Mouse (Mus musculus) limb, embryonic 14.5 days (tissue): Measurements from ENCODE around the gene Ldlrap1. TPM values are rescaled to one million over a fixed set of nuclear protein-coding genes. Genes with fewer than 3 reads are reported as not detected.

Experiments
- ATAC-seq: fragments of 200-750 bp; cut with Nextera tagmentation; 2 replicates; pipeline ENCODE4 v1.8.0; 2017; ENCODE audit warnings: low read depth, moderate number of reproducible peaks, moderate TSS enrichment; ENCODE audit not compliant: low FRiP score
- DNase-seq: peaks from one replicate; pipeline ENCODE4 v3.0.0-alpha.2; 2015; ENCODE audit warnings: low spot score
- H3K27ac ChIP-seq: fragments of 300-500 bp; sonication (generic); replicated peaks from 2 replicates; pipeline ENCODE4 v1.5.1; 2014; ENCODE audit warnings: low read depth, mild to moderate bottlenecking, low read length, moderate library complexity, mixed read lengths
- H3K27me3 ChIP-seq: fragments of 300-500 bp; sonication (generic); 2 replicates; pipeline ENCODE4 v1.6.1; 2014; ENCODE audit warnings: low read length, mixed read lengths; ENCODE audit not compliant: control insufficient read depth, insufficient read depth
- H3K36me3 ChIP-seq: fragments of 300-500 bp; sonication (generic); 2 replicates; pipeline ENCODE4 v1.6.1; 2014; ENCODE audit warnings: mild to moderate bottlenecking, low read length, moderate library complexity, mixed read lengths; ENCODE audit not compliant: control insufficient read depth, insufficient read depth
- H3K4me1 ChIP-seq: fragments of 300-500 bp; sonication (generic); 2 replicates; pipeline ENCODE4 v1.6.1; 2014; ENCODE audit warnings: antibody characterized with exemption, low read length, mixed read lengths; ENCODE audit not compliant: control insufficient read depth, insufficient read depth
- H3K4me2 ChIP-seq: fragments of 300-500 bp; sonication (generic); replicated peaks from 2 replicates; pipeline ENCODE4 v1.6.1; 2014; ENCODE audit warnings: low read depth, mild to moderate bottlenecking, low read length, moderate library complexity; ENCODE audit not compliant: severe bottlenecking
- H3K4me3 ChIP-seq: fragments of 300-500 bp; sonication (generic); replicated peaks from 2 replicates; pipeline ENCODE4 v1.5.1; 2014; ENCODE audit warnings: low read length
- H3K9ac ChIP-seq: fragments of 300-500 bp; sonication (generic); 2 replicates; pipeline ENCODE4 v1.6.1; 2014; ENCODE audit warnings: mild to moderate bottlenecking, low read depth, low read length, moderate library complexity; ENCODE audit not compliant: severe bottlenecking
- H3K9me3 ChIP-seq: fragments of 300-500 bp; sonication (generic); 2 replicates; pipeline ENCODE4 v1.6.1; 2016; ENCODE audit warnings: low read length; ENCODE audit not compliant: control insufficient read depth
- POLR2A ChIP-seq: fragments of 200-500 bp; IDR thresholded peaks from 2 replicates; pipeline ENCODE4 v1.8.0; 2012; ENCODE audit warnings: inconsistent platforms, mild to moderate bottlenecking, moderate library complexity, borderline replicate concordance; ENCODE audit not compliant: insufficient read depth, insufficient read length; ENCODE audit errors: extremely low read depth
- WGBS: fragments of 180-500 bp; shearing (Covaris S2); extraction: QIAGEN DNeasy Blood & Tissue Kit; methylation state at CpG from one replicate; pipeline ENCODE4 v1.1.7; 2014; 5-methylcytosine and 5-hydroxymethylcytosine counted together
- polyA plus RNA-seq, 2 experiments: library from polyadenylated mRNA; depleted of rRNA in 1 of 2; stranded (reverse) in 1 of 2; unstranded in 1 of 2; fragments of >200 nt; fragmentation: Nextera tagmentation in 1 of 2; extraction: Ambion mirVana in 1 of 2; gene quantifications; 2 replicates each; pipeline versions ENCODE4 v1.2.1 to v1.2.3; 2012 to 2014

Gene Ldlrap1
- polyA plus RNA-seq, 2 experiments: 18.0 to 25.1 TPM

- Histone ChIP-seq H3K4me1 (peaks cover 49% of the 10 kb centered on the region), H3K9me3 (no peaks in the 10 kb centered on the region), H3K36me3 (no peaks in the 10 kb centered on the region), H3K9ac (no peak overlapping the region), H3K4me3 (no peak overlapping the region), H3K4me2 (no peak overlapping the region), H3K27ac (peak overlapping the region; percentile 40; the same call in 1 of the 2 replicates), H3K27me3 (no peaks in the 10 kb centered on the region)
- WGBS: 49% methylated on average over 9 of the region's 9 CpGs
- no peak for TF ChIP-seq POLR2A
- ATAC-seq (no peak), DNase-seq (no peak)
Measured at GRCm38 (mm10) chr4:134734629-134735081, 33.2 kb downstream of the Ldlrap1 start.

- H3K27me3 ChIP-seq: no peaks in the 10 kb centered on the region
- no peak overlapping the region for H3K4me2 ChIP-seq
- H3K4me3 ChIP-seq: no peak overlapping the region
- no peaks in the 10 kb centered on the region for H3K36me3 ChIP-seq
- no peaks in the 10 kb centered on the region for H3K9me3 ChIP-seq
- no peak for TF ChIP-seq POLR2A
- 12% methylated on average over 13 of the region's 13 CpGs for WGBS
- DNase-seq: peak; percentile 80
- H3K4me1 ChIP-seq: peaks cover 49% of the 10 kb centered on the region
- ATAC-seq: peak; percentile 38
- no peak overlapping the region for H3K9ac ChIP-seq
- peak overlapping the region; percentile 40; the same call in 1 of the 2 replicates for H3K27ac ChIP-seq
Measured at GRCm38 (mm10) chr4:134734038-134734628, 33.7 kb downstream of the Ldlrap1 start.

DNA sequence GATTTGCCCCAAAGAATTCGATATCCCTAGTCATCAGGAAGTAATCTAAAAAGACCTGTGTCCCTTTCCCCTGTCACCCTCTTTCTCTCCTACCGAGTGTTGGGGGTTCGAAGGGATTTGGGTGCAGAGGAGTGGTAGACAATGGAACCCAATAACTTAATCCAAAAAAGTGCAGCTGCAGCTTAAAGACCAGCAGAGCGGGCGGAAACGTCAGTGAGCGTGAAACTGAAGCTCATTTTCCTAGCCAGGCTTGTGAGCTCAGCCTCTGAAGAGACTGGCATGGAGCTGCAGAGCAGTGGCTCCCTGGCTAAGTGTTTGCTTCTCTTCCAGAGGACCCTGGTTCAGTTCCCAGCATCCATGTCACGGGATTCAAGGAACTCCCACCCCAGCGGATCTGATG is 34.5 kb downstream of the Ldlrap1 start:
- ATAC-seq: no peak
- H3K4me1 ChIP-seq: peaks cover 49% of the 10 kb centered on the region

DNA sequence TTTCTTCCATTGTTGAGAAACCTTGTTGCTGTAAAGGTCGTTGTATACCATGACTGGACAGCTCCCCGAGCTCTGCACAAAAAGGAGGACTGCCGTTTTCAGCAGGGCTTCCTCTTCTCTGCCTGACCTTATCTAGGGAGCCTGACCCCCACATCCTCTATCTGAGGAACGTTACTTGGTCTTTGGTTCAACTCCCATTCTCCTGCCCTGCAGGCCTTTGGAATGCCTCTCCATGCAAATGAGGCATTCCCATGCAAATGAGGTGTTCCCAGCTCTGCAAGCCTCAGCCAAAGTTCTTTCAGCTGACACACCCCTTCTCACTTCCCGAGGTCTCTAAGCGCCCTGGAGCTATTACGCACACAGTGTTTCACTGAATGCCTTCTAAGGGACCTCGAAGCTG is 37.7 kb downstream of the Ldlrap1 start:
- Histone ChIP-seq H3K4me2 (no peak overlapping the region), H3K4me1 (peaks cover 23% of the 10 kb centered on the region), H3K36me3 (no peaks in the 10 kb centered on the region), H3K4me3 (no peak overlapping the region), H3K9ac (no peak overlapping the region), H3K9me3 (no peaks in the 10 kb centered on the region), H3K27ac (no peak overlapping the region), H3K27me3 (no peaks in the 10 kb centered on the region)
- no peak for DNase-seq
- WGBS: 9% methylated on average over 8 of the region's 8 CpGs
- no peak for TF ChIP-seq POLR2A
- ATAC-seq: no peak

More for the DNA sequence above, 34.5 kb downstream of the Ldlrap1 start:
- Histone ChIP-seq H3K27ac (peak overlapping the region; percentile 27; the same call in 1 of the 2 replicates), H3K4me2 (no peak overlapping the region), H3K9ac (no peak overlapping the region), H3K27me3 (no peaks in the 10 kb centered on the region), H3K9me3 (no peaks in the 10 kb centered on the region), H3K36me3 (no peaks in the 10 kb centered on the region), H3K4me3 (no peak overlapping the region)
- 51% methylated on average over 9 of the region's 9 CpGs for WGBS
- DNase-seq: no peak
- TF ChIP-seq POLR2A: no peak

DNA sequence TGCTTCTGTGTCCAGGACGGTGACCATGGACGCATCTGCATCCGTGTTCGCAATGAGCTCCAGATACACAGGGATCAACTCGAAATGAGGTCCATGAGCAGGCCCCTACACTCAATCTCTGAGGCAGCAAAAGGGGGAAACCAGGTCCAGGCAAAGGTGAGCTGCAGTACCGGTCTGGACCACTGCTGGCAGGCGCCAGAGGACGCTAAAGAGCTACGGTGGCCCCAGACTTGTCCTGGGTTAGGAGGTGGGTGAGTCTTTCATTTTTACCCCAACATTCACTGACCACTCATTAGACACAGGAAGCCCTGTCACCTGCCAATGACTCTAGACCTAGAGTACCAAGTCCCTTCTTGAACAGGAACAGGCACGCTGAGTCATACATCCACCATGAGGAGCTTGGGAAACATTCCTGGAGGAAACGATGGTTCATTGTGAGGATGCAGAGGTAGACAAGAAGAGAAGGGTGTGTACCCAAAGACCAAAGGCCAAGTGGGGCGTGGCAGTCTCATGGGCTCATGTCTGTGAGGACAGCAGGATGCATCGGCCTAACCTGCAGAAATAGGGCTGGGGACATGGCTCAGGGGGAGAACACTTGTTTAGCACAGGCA is 42.0 kb downstream of the Ldlrap1 start:
- no peak overlapping the region for H3K4me2 ChIP-seq
- DNase-seq: no peak
- no peak for TF ChIP-seq POLR2A
- no peak overlapping the region for H3K9ac ChIP-seq
- 70% methylated on average over 13 of the region's 13 CpGs for WGBS
- no peaks in the 10 kb centered on the region for H3K9me3 ChIP-seq
- peaks cover 3% of the 10 kb centered on the region; the same call in 1 of the 2 replicates for H3K4me1 ChIP-seq
- no peaks in the 10 kb centered on the region for H3K27me3 ChIP-seq
- H3K27ac ChIP-seq: no peak overlapping the region
- ATAC-seq: no peak
- no peaks in the 10 kb centered on the region for H3K36me3 ChIP-seq
- no peak overlapping the region for H3K4me3 ChIP-seq
